Mouse (Mus musculus): ENCODE data around the gene Gldc.

Gene Gldc

GRCm38 (mm10) chr19:30157031-30157687, 18.1 kb downstream of the Gldc start:
- no peak for DNase-seq

GRCm38 (mm10) chr19:30153729-30154128, 21.5 kb downstream of the Gldc start:
- no peak for DNase-seq

DNA sequence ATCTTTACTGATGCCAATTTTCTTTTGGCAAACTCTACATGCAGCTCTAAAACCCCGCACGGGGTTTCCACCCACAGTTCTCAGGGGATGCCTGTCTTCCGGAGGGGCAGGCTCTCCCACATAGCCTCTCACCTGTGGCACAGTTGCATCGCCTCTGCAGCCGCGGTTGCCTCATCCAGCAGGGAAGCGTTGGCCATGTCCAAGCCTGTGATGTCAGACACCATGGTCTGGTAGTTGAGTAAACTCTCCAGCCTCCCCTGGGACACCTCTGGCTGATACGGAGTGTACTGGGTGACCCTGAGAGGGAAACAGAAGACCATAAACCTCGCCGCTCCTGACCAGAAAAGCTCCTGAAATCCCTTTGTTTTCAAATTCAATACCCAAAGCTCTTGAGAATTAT, 23.9 kb downstream of the Gldc start:
- DNase-seq, result no peak

DNA sequence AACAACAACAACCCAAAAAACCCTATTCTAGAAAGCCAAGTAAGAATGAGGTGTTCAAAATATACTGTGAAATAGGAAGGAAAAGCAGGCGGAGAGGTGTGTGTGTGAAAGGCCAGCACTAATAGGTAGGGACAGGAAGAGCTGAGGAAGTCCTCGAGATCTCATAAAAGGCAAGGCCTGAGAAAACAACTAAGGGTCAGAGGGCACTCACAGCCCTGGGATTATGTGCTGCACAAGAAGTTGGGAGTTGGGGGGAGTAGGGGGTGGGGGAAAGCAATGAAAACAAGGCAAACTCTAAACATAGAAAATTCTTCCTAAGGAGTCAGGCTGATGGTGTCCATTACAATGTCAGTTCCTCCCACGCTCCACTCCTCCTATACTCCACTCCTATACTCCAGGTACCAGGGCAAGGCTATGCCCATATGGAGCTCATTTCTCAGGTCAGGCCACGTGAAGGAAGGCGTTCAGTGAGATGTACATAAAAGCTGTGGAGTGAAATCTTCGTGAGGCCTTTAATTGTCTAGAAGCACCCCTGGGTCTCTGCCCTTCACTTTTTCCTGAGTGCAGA, 25.9 kb downstream of the Gldc start:
- DNase-seq, result no peak

- DNase-seq, result no peak
These were observed 27.9 kb downstream of the Gldc start for GRCm38 (mm10) chr19:30147306-30147705.

- no peak for DNase-seq
These were observed 28.5 kb downstream of the Gldc start for GRCm38 (mm10) chr19:30146761-30147160.

GRCm38 (mm10) chr19:30145106-30145505, 30.1 kb downstream of the Gldc start:
- no peak for DNase-seq

DNA sequence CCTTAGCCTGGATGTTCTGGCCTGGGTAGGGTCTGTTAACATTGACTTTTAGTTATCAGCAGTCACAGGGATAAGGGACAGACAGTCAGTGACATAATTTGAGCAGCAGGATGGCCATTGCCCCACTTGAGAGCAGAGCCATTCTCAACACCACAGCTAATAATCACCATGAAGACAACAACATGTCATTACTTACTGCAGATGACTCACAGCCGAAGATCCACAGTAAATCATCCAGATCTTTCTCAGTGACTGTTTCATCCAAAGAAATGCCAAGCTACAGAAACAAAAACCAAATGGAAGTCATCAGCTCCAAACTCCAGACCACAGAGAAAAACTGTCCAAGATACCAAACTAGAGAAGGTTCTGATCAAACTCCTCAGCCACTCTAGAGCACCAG, 38.9 kb downstream of the Gldc start:
- no peak for DNase-seq

DNA sequence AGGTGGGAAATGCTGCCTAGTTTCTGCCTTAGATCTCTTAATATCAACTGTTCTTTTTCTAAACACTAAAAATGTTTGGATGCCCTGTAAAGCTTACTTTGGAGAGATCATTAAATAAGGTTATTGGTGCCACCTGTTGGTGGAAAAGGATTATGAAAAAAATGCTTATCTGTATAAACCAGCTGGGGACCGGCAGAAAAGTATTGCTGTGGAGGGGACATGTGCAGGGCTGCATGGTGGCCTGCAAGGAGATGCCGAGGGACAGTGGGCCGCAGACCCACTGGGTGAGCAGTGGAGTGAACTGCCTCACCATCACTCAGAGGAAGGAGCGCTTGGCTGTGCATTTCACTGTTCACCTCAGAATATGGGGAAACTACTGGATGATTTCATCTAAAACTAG, 47.1 kb downstream of the Gldc start:
- no peak for DNase-seq

- no peak for DNase-seq
These were observed 49.6 kb downstream of the Gldc start for GRCm38 (mm10) chr19:30125670-30126059.

DNA sequence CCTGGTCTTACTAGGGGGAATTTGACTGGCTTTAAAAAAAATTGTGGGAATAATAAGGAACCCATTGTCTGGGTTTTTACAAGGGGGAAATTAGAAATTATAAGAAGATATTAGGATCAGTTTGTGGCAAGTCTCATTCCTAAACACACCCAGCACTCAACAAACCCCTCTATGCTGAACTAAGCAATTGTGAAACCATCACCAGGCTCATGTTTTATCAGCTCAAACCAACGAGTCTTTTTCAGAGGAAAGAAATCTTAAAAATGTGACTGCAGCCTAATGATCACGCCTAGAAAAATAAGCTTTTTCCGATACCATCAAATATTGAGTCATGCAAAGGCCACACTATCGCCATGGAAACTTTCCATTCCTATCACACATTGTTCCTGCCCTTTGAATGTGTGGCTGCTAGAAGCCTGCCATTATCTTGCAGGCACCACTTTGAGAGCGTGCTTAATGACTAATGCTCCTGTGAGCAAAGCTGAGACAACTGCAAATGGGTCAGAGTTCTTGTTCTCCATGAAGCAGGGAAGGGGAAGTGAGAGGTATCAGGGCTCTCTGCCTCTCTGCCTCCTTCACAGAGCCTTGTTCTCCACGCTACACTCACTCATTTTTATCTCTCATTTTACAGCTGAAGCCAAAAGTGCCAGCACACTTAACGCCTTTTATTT, 50.1 kb downstream of the Gldc start:
- DNase-seq, result no peak

- no peak for DNase-seq
These were observed 56.6 kb downstream of the Gldc start for GRCm38 (mm10) chr19:30118344-30119312.

DNA sequence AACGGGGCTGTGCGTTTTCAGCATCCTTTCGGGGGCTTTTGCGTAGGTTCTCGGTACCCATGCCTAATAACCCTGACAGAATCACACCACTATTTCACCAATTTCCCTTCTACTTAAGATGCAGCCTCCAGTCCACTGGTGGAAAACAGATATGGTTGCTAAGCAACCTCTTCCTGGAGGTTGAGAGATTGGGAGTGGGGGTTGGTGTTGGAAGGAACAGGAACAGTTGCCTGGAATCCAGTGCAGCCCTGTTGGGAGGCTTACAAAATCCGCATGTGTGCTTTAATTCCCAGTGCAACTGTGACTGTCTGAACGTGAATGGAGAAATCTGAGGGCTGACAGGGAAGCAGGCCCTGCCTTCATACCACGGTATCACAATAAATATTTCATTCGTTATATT, 57.5 kb downstream of the Gldc start:
- DNase-seq, result no peak

DNA sequence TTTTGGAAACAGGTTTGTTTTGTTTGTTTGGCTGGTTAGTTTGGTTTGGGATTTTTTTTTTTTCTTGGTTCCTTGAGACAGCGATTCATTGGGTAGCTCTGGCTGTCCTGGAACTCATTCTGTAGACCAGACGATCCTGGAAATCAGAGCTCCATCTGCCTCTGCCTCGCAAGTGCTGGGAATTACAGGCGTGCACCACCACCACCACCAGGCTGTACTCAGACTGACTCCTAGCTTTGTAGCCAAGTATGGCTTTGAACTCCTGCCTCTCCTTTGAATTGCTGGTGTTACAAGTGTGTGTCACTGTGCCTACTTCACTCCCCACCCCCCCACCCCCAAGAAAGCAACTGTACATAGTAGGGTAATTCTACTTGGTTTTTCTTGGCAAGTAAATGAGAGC, 58.0 kb downstream of the Gldc start:
- DNase-seq, result no peak

GRCm38 (mm10) chr19:30115606-30116005, 59.6 kb downstream of the Gldc start:
- no peak for DNase-seq

- DNase-seq, result peak; percentile 13 to 25
These were observed 60.2 kb downstream of the Gldc start for GRCm38 (mm10) chr19:30114919-30115441.

GRCm38 (mm10) chr19:30112961-30113688, 62.1 kb downstream of the Gldc start:
- DNase-seq, result no peak

- DNase-seq, result no peak
These were observed 63.8 kb downstream of the Gldc start for GRCm38 (mm10) chr19:30111421-30111820.

GRCm38 (mm10) chr19:30109122-30109521, 66.1 kb downstream of the Gldc start:
- no peak for DNase-seq

DNA sequence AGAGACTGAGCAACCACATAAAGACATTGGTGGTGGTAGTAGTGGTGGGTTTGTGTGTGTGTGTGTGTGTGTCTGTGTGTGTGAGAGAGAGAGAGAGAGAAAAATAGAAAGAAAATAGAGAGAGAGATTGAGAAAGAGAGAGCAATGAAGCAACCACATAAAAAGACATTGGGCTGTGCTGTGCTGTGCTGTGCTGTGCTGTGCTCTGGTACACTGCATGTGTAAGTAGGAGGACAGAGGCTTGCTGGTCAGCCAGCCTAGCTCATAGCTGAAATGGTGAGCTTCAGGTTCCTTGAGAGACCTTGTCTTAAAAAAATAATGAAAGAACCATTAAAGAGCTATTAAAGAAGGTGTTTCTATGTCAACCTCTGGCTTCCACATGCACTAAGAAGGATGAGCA, 66.6 kb downstream of the Gldc start:
- DNase-seq, result no peak

- DNase-seq, result no peak
These were observed 67.9 kb downstream of the Gldc start for GRCm38 (mm10) chr19:30107221-30107845.
